Mouse (Mus musculus): ENCODE results near the gene Ybx1.
"Not testable (repeated sequence)": the region's sequence is repeated elsewhere in the genome, so short reads cannot be mapped to it uniquely, and the experiment has no call there.

Gene Ybx1

DNA sequence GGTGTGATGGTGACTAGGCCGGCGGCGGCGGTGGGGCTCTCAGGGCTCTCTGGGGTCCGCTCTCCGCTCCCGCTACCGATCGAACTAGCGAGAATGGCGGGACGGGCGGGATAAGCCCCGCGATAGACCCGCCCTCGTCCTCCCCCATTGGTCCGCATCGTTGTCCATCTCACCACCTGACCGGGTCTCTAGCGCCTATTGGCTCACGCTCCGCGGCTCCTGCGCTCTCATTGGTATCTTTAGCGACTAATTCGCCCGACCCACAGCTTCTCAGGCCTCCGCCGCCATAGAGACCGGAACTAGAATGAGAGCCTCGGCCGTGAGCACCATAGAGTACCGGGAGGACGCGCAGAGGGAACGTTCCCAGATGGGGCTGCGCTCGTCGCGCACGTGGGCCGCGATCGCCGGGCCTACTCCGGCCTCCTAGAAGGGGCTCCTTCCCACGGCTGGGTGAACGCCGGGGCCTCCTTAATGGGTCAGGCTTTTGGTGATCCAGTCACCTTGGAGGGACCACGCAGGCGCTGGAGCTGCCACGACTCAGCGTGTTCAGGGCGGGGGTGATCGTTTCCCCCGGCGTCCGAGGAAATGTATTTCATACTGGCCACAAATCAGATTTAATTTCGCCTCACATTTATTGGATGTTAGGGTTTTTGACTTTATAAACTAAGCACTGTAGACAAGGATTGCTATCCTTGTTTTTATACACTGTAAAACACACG is at the start of gene Ybx1:
Gene Ybx1, minus strand, starts transcription at position 190 of the 719 bp plus-strand sequence.
- peak; percentile 99 to 100 for DNase-seq

DNA sequence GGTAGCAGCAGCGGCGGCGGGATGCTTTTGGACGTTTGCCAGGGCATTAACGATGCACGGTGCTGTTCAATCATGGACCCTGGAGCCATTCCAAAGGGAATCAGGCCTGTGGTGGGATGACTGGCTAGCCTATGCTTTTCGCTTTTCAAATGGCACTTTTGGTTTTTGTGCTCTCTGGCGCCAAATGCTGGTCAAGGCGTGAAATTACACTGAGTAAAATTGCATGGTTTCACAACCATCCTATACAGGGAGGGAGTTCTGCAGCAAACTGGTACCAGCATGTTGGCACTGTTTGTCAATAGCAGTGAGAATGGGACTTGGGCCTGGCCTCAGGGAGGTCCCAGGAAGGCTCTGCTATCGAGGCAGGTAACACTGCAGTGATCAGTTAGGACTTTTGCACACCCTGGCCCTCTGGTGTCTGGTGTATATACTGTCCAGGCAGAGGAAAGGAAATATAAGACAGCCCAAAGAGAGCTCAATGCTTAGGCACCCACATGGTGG is 44.5 kb upstream of the Ybx1 start:
- peak in 1 of 2 experiments; percentile 21 for DNase-seq

DNA sequence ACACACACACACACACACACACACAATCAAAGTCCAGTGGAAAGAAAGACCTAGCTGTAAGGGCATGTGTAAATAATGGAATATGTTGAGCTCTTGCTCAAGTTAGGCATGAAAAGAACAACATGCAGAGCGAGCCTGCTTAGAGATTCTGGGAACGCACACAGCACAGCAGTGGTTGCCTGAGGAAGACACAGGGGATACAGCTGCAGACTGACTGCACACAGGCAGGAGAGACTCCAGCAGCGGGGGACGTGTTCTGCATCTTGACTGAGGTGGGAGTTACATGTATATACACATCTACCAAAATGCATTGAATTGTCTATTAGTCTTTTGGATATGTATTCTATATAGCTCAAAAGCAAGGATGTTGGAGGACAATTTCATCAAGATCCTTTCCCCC is 44.0 kb upstream of the Ybx1 start:
- no peak for DNase-seq

DNA sequence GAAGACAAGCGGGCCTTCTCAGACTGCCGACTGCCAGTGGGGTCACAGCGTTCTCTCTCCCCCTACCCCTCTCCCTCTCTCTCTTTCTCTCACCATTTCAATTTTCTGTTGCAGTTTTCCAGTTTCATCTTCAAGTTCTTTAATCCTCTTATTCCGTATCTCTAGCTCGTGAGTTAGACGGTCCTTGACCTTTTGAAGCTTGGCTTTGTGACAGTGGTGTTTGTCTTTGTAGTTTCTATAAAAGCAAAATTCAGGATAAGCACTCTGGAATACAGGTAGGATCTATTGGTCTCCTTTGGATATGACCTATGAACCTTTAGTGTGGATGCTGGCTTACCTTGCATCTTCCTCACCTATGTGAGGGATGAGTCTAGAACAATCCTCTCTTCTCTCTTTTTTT is 39.1 kb upstream of the Ybx1 start:
- DNase-seq: no peak

DNA sequence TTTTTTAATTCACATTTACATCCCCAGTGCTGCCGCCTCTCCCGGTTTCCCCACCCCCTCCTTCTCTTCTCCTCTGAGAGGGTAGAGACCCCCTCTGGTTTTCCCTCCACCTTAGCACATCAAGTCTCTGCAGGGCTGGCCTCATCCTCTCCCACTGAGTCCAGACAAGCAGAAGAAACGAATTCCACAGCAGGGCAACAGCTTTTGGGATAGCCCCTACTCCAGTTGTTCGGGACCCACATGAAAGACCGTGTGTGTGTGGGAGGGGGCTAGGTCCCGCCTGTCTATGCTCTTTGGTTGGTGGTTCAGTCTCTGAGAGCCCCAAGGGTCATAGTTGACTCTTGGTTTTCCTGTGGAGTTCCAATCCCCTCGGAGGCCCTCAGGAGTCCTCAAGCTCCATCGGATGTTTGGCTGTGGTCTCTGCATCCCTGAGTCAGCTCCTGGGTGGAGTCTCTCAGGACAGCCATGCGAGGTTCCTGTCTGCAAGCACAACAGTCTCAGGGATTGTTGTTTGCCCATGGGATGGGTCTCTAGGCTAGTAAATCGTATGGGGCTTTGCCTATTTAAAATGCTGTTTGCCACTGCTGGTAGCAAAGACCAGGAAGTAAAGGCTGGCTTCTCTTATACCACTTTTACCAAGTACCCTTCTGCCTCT is 26.6 kb upstream of the Ybx1 start:
- DNase-seq: no peak

DNA sequence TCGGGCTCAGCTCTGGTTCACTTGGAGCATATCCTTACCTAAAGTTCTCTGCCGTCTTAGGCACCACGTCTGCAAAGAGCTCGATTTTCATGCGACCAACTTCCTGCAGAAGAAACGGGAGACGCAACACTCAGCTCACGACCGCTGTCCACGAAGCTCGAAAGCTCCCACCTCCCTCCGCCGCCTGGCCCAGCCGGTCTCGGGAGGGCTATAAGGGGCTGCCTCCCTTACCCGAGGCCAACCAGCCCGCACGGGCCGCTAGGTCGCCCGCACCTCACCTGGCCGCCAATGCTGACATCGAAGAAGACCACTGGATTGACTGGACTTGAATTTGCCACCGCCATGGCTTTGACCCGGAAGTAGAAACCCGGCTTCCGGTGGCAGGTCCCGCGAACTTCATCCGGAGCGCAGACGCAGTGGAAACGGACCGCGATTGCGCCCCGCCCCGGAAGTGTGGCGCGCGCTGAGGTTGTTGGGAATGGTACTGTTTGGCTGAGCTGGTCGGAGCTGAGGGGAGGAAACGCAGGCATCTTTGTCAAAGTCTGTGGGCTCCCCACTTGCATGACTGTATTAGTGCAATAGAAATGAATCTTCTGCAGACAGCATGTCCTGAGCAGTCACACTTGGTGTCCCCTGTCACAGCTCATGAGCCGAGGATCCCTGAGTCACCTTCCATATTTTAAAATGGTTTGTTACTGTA is 25.9 kb upstream of the Ybx1 start, which contains the start of gene Ppih:
Gene Ppih, minus strand, starts transcription at position 416 of the 700 bp plus-strand sequence.
- peak; percentile 94 to 96 for DNase-seq

DNA sequence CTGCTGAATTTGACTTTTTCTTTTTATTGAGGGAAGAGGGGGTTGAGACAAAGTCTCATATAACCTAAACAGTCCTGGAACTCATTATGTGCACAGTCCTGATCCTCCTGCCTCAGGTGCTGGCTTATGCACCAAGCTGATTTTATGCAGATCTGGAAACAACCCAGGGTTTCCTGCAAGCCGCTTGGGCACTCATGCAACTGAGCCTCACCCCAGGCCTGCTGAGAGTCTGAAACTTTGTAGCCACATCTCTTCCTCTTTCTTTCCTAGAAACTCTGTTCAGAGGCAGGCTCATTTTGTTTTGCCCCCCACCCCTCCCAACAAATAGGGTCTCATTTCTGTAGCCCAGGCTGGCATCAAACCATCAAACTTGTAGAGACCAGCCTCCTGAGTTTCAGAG is 19.4 kb upstream of the Ybx1 start:
- DNase-seq: no peak

DNA sequence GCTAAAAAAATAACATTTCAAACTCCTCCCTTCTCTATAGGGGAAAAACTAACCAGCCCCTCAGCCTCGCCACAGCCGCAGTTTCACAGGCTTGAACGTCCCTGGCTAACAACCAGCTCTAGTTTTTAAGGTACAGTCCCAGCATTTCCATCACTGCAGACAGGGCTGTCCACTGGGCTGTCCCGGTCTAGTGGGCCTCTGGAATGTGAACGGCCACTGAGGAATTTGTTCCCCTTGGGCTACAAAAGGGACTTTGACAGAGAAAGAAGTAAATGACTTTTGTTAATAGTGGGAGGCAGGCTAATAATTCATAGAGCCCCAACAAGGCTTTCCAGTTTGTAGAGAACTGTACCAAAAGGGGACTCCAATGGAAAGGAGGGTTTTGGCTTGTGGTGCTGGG is 11.0 kb upstream of the Ybx1 start:
- DNase-seq: peak; percentile 84 to 88

DNA sequence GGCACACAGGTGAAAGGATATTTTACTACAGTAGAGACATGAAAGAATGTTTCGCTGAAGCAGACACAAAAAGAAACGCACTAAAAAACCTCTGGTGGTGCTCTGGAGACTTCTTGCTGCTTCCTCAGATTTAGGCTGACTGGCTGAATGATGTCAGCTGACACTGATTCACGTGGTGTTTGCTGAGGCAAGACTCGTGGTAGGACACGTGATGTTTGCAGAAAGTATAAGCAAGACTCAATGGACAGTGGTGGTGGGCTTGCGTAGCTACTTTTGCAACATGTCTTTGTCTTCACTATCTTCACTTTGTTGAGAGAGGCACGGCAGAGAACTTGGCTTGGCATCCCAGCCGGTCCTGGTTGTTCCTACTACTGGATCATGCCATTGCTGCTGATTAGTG is 8.9 kb upstream of the Ybx1 start:
- DNase-seq: peak in 1 of 2 experiments; percentile 51

DNA sequence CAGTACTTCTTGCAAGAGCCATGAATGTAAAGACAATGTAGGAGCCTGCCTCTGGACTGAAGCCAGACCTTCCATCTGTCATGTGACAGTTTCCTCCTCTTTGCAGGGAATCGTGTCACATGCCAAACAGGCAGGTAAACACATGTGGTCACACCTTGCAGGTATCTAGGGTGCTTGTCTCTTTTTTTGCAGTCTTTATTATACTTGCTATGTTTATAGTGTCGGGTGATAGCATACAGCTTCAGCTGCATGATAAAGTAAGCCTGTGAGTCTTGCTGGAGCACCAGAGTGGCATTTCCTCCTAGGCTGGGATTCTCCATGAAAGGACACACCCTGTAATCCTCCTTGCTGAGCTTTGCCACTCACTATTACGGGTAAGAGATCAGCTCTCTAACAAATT is 7.4 kb upstream of the Ybx1 start:
- no peak for DNase-seq

DNA sequence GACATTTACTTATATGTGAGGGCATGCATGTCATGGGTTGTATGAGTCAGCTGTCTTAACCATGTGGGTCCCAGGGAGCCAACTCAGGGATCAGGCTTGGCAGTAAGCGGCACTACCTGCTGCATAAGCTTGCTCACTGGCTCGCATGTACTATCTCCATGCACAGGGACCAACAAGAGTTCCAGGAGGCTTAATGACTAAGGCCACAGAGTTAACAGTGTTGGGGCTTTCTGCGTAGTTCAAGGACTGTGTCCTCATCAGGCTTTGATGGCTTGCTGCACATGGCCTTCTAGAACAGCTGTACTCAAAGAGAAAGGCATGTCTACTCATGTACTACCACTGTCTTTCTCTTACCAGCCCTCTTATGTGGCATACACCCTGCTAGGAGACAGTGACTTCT is 6.4 kb upstream of the Ybx1 start:
- no peak for DNase-seq

DNA sequence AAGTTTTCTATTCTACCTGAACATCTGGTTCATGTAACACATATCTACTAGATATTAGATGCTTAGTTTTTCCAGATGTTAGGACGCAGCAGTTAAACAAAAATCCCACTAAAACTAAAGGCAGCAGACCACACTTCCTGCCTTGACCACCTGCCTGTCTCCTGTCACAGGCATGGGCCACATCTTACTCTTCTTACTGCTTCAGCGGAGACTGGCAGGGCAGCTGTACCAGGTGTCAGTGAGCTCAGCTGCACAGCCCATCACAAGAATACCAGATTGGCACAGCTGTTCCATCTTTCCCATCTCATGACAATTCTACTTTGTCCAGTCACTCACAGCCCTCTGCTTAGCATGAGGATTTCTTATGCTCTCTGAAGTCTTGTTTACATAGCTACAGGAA is 3.0 kb upstream of the Ybx1 start:
- DNase-seq: no peak

DNA sequence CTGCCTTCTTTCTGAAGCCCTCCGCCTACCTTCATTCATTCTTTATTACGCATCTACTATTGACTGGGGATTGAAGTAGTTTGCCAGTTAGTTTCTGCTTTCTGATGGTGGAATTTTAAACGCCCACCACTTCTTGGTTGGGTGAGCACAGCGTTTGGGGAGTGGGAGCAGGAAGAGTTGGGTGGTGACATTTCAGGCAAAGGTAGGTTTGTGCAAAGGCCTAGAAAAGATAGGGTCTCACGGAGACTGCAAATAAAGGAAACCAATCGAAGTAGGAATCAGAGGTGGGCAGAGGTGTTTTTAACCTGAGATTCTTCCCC is 690 bp upstream of the Ybx1 start:
- no peak for DNase-seq

DNA sequence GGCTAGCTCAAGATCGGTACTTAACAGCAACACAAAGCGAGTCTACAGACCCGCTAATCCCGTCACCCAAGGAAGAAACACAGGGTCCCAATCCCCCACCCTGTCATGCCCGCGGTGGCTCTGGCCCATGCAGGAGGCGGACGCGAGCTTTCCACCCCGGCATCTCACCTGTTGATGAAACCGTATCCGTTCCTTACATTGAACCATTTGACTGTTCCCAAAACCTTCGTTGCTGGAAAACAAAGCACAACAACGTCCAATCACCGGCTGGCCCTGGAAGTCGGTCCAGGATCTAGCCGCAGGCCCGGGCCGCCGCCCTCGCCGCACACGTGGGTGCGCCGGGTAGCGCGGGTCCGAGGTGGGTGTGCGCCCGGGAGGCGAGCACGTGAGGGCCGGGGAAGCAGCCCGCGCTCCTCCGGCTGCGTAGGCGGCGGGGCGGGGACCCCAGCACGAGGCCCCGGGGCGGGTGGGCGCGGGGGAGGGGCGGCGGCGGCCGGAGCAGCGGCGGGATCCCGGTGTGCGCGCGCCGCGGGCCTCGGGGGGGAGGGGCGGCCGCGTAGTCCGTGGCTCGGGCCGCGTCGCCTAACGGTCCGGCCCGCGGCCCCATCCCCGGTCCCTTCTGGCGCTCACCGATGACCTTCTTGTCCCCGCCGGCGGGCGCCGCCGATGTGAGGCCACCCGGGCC is 688 bp downstream of the Ybx1 start:
- no peak for DNase-seq

DNA sequence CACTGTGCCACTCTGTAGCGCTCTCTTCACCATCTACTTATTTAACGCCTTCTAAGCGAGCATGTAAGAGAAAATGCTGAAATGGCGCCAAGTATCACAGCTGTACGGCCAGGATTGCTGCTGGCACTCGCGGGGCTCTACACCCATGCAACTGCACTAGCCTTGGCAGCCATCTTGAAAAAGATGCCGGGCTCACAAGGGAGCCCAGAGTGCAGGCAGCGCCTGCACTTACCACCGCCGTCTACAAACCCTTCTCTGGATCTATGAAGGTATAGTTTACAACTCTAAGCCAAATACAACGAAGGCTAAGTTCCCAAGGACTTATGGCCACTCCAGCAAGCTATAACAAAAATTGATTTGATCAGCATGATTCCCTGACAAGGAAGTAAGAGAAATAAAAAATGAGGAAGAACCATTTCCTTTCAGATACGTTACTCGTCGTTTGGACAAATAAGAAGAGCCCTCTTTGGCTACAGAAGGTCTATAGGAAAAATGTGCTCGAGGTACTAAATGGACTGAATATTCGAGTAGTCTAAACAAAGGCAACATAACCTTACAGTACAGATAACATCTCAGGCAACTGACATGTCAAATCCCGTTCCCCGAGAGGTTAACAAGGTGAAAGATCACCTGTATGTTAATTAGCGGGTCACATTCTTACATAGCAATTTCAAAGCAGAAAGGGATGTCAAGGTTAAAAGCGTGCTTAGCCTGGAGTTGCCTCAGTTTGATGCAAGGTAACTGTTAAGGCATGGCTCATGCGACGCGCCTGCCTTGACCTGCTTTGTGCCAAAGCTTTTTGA is 1.4 kb downstream of the Ybx1 start:
- DNase-seq: peak; percentile 32 to 37

DNA sequence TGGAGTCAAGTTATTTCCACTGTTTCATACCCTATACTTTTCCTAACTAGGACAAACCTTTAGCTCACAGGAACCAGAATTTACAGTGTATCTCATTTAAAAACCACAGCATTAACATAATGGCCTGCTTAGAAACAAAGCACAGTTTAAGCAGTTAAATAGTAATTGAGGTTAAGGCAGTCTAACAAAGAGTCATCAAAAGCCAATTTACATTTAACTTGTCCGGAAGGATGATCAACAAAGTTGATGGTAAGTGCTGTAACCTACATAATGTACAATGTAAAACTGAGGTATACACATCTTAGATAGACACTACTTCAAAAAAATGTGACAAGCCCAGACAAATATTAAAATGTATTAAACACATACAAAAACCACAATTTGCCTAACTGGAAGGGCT is 2.5 kb downstream of the Ybx1 start:
- no peak for DNase-seq

DNA sequence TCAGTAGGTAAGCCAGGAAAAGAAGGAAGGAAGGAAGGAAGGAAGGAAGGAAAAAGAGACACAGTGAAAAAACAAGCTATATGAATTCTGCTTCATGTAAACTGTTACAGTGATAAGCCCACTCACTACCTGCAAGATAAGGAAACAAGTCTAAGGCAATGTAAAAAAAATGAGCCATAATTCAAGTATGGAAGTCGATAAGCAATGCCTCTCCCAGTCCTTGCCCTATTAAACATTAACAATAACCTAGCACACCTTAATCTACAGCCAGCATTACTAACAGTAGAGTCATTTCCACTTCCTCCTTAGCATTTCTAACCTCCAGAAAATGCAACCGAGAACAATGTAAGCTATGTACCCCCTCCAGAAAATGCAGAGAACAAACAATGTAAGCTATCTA is 9.1 kb downstream of the Ybx1 start:
- no peak for DNase-seq

DNA sequence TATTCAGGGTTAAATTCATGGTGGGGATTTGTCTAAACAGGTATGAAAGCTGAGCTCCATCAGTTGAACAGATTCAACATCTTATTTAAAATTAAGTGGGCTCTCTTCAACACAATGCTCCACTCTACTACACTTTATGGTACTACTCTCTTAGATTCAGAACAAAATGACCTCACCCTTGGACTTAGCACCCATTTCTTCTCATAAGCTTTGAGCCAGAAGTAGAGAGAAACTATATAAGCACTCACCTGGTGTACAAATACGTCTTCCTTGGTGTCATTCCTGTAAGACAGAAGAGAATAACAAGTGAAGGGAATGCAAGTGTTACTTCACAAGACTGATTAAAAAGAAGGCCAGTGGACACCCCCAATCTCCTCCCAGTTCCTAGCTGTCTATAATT is 9.5 kb downstream of the Ybx1 start:
- no peak for DNase-seq

DNA sequence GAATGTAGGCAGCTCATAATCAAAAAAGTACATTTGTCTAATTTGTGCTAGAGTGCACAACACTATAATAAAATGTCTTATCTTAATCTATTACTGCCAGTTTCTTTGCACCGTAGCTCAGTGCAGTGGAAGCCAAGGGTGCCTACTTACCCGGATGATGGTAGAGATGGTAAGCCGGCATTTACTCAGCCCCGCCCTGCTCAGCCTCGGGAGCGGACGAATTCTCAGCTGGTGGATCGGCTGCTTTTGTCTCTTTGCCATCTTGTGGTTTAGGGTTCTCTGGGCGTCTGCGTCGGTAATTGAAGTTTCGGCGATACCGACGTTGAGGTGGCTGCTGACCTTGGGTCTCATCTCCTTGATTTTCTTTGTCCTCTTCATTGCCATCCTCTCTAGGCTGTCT is 15.6 kb downstream of the Ybx1 start:
- DNase-seq: not testable (repeated sequence)

DNA sequence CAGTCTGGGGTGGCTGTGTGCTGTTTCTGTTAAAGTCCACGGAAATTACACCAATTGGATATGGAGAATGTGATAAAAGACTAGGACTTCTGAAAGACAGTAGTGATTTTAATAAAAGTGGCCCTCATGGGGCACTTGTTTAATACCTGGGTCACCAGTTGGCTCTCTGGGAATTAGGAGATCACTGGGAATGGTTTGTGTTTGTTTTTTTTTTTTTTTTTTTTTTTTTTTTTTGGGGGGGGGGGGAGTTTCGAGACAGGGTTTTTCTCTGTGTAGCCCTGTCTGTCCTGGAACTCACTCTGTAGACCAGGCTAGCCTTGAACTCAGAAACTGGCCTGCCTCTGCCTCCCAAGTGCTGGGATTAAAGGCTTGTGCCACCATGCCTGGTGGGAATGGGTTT is 18.7 kb downstream of the Ybx1 start:
- no peak for DNase-seq

DNA sequence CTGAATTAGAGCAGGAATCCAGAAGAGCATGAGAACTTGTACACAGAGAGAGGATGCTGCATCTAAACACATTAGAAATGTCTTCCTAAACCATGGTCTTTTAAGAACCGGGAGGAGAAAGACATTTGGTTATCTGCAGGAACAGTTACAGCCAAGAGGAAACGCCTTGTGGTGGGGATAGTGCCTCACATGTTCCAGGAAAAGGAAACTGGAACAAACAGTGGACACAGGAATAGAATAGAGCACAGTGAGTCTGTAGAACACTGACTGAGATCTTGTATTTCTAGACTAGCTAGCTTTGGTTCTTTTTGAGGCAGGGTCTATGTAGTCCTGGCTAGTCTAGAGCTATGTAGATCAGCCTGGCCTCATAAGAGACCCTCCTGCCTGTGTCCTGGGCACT is 19.2 kb downstream of the Ybx1 start:
- no peak for DNase-seq

DNA sequence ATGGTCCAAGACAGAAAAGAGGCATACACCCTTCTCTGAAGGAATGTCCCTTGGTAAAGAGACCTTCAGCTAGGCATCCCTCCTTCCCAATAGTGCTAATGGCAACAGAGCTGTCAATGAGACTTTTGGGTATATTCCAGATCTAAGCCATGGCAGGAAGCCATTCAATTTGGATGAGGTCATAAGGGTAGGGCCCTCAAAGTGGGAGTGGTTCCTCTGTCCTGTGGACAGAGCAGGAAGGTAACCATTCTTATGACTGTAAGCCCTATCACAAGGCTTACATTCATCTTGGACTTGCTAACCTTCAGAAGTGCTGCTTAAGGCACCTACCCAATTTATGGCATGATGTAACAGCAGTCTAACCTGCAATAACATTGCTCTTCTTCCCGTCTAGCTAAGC is 19.8 kb downstream of the Ybx1 start:
- no peak for DNase-seq

DNA sequence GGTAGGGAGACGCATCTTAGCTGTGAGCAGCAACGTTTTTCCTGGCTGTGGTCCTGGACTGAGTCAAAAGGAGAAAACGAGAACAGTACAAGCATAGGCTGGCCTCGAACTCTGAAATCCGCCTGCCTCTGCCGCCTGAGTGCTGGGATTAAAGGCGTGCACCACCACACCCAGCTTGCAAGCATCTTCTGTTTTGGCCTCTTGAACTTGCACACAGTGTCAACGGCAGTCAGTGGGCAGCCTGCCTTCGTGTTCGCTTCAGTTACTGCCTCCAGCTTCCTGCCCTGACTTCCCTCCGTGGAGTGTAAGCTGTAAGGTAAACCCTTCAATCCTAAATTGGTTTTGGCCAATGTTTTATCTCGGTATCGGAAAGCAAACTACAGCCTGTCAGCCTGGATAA is 27.8 kb downstream of the Ybx1 start:
- DNase-seq: no peak

Measured in kidney, adult 8-10 months (tissue).